Mouse (Mus musculus) hindbrain, embryonic 13.5 days (tissue): ENCODE results near the gene Slc9a9. TPM values are rescaled to one million over a fixed set of nuclear protein-coding genes. Genes with fewer than 3 reads are reported as not detected.

ENCODE experiments used
- ATAC-seq: fragments of 200-750 bp; cut with Nextera tagmentation; 2 replicates; pipeline ENCODE4 v1.8.0; 2017; ENCODE audit warnings: moderate TSS enrichment; ENCODE audit not compliant: low FRiP score
- H3K27ac ChIP-seq: fragments of 300-500 bp; sonication (generic); 2 replicates; pipeline ENCODE4 v1.5.1; 2015; ENCODE audit warnings: inconsistent platforms, mild to moderate bottlenecking, moderate library complexity
- H3K27me3 ChIP-seq: fragments of 300-500 bp; sonication (generic); 2 replicates; pipeline ENCODE4 v1.6.1; 2015; ENCODE audit warnings: mild to moderate bottlenecking, inconsistent platforms
- H3K36me3 ChIP-seq: fragments of 300-500 bp; sonication (generic); 2 replicates; pipeline ENCODE4 v1.6.1; 2015; ENCODE audit warnings: mild to moderate bottlenecking, inconsistent platforms
- H3K4me1 ChIP-seq: fragments of 300-500 bp; sonication (generic); replicated peaks from 2 replicates; pipeline ENCODE4 v1.6.1; 2015; ENCODE audit warnings: inconsistent platforms
- H3K4me2 ChIP-seq: fragments of 300-500 bp; sonication (generic); 2 replicates; pipeline ENCODE4 v1.6.1; 2015; ENCODE audit warnings: inconsistent platforms, mild to moderate bottlenecking, moderate library complexity
- H3K4me3 ChIP-seq: fragments of 300-500 bp; sonication (generic); 2 replicates; pipeline ENCODE4 v1.5.1; 2015; ENCODE audit warnings: mild to moderate bottlenecking, inconsistent platforms
- H3K9ac ChIP-seq: fragments of 300-500 bp; sonication (generic); 2 replicates; pipeline ENCODE4 v1.6.1; 2015; ENCODE audit warnings: mild to moderate bottlenecking, inconsistent platforms
- H3K9me3 ChIP-seq: fragments of 300-500 bp; sonication (generic); 2 replicates; pipeline ENCODE4 v1.6.1; 2016; ENCODE audit warnings: inconsistent platforms
- WGBS: fragments of 180-500 bp; shearing (Covaris S2); methylation state at CpG from one replicate; pipeline ENCODE4 v1.1.7; 2015; 5-methylcytosine and 5-hydroxymethylcytosine counted together
- polyA plus RNA-seq: library from polyadenylated mRNA; unstranded; fragments of >200 nt; fragmentation: Nextera tagmentation; extraction: Ambion mirVana; gene quantifications from 2 replicates; pipeline ENCODE4 v1.2.1, GENCODE M21; 2015

Gene Slc9a9
- polyA plus RNA-seq, 1 experiment from 2014 or later = 6.0 TPM

GRCm38 (mm10) chr9:95034140-95034970, 364.6 kb downstream of the Slc9a9 start:
- H3K4me3 ChIP-seq = no peak overlapping the region
- no peak for ATAC-seq
- H3K9ac ChIP-seq = no peak overlapping the region
- no peaks in the 10 kb centered on the region for H3K27me3 ChIP-seq
- no peak overlapping the region for H3K27ac ChIP-seq
- 85% methylated on average over 3 of the region's 3 CpGs for WGBS
- H3K4me1 ChIP-seq = no peaks in the 10 kb centered on the region
- H3K9me3 ChIP-seq = no peaks in the 10 kb centered on the region
- no peak overlapping the region for H3K4me2 ChIP-seq
- no peaks in the 10 kb centered on the region for H3K36me3 ChIP-seq

- Histone ChIP-seq H3K27ac (no peak overlapping the region), H3K9ac (no peak overlapping the region), H3K4me3 (no peak overlapping the region), H3K36me3 (no peaks in the 10 kb centered on the region), H3K9me3 (no peaks in the 10 kb centered on the region), H3K4me1 (no peaks in the 10 kb centered on the region), H3K4me2 (no peak overlapping the region), H3K27me3 (no peaks in the 10 kb centered on the region)
- no peak for ATAC-seq
Measured at GRCm38 (mm10) chr9:95036209-95036608, 366.5 kb downstream of the Slc9a9 start.

- Histone ChIP-seq H3K4me2 (no peak overlapping the region), H3K36me3 (no peaks in the 10 kb centered on the region), H3K27ac (no peak overlapping the region), H3K4me1 (no peaks in the 10 kb centered on the region), H3K4me3 (no peak overlapping the region), H3K9me3 (no peaks in the 10 kb centered on the region), H3K9ac (no peak overlapping the region), H3K27me3 (no peaks in the 10 kb centered on the region)
- no peak for ATAC-seq
- 50% methylated on average over 1 of the region's 1 CpGs for WGBS
Measured at GRCm38 (mm10) chr9:95042420-95042819, 372.7 kb downstream of the Slc9a9 start.

GRCm38 (mm10) chr9:95052160-95052559, 382.5 kb downstream of the Slc9a9 start:
- no peaks in the 10 kb centered on the region for H3K36me3 ChIP-seq
- WGBS = 74% methylated on average over 9 of the region's 9 CpGs
- no peak overlapping the region for H3K4me3 ChIP-seq
- H3K27ac ChIP-seq = no peak overlapping the region
- H3K4me1 ChIP-seq = no peaks in the 10 kb centered on the region
- H3K9me3 ChIP-seq = no peaks in the 10 kb centered on the region
- no peak for ATAC-seq
- no peak overlapping the region for H3K9ac ChIP-seq
- no peaks in the 10 kb centered on the region for H3K27me3 ChIP-seq
- H3K4me2 ChIP-seq = no peak overlapping the region

GRCm38 (mm10) chr9:95053183-95053582, 383.5 kb downstream of the Slc9a9 start:
- Histone ChIP-seq H3K4me3 (no peak overlapping the region), H3K27me3 (no peaks in the 10 kb centered on the region), H3K36me3 (no peaks in the 10 kb centered on the region), H3K9ac (no peak overlapping the region), H3K27ac (no peak overlapping the region), H3K4me1 (no peaks in the 10 kb centered on the region), H3K4me2 (no peak overlapping the region), H3K9me3 (no peaks in the 10 kb centered on the region)
- no peak for ATAC-seq
- 89% methylated on average over 5 of the region's 5 CpGs for WGBS

- Histone ChIP-seq H3K4me2 (no peak overlapping the region), H3K36me3 (no peaks in the 10 kb centered on the region), H3K9ac (no peak overlapping the region), H3K9me3 (no peaks in the 10 kb centered on the region), H3K27me3 (no peaks in the 10 kb centered on the region), H3K4me1 (no peaks in the 10 kb centered on the region), H3K27ac (no peak overlapping the region), H3K4me3 (no peak overlapping the region)
- no peak for ATAC-seq
- WGBS = 90% methylated on average over 4 of the region's 4 CpGs
Measured at GRCm38 (mm10) chr9:95055843-95056242, 386.1 kb downstream of the Slc9a9 start.

- ATAC-seq = no peak
- no peak overlapping the region for H3K4me3 ChIP-seq
- no peaks in the 10 kb centered on the region for H3K9me3 ChIP-seq
- H3K27ac ChIP-seq = no peak overlapping the region
- no peak overlapping the region for H3K9ac ChIP-seq
- 92% methylated on average over 4 of the region's 4 CpGs for WGBS
- H3K4me1 ChIP-seq = no peaks in the 10 kb centered on the region
- no peaks in the 10 kb centered on the region for H3K36me3 ChIP-seq
- H3K4me2 ChIP-seq = no peak overlapping the region
- no peaks in the 10 kb centered on the region for H3K27me3 ChIP-seq
Measured at GRCm38 (mm10) chr9:95060702-95061101, 391.0 kb downstream of the Slc9a9 start.

- no peaks in the 10 kb centered on the region for H3K36me3 ChIP-seq
- WGBS = 83% methylated on average over 2 of the region's 3 CpGs
- no peak overlapping the region for H3K4me3 ChIP-seq
- H3K9ac ChIP-seq = no peak overlapping the region
- peaks cover 12% of the 10 kb centered on the region for H3K4me1 ChIP-seq
- H3K4me2 ChIP-seq = no peak overlapping the region
- no peak overlapping the region for H3K27ac ChIP-seq
- no peaks in the 10 kb centered on the region for H3K27me3 ChIP-seq
- H3K9me3 ChIP-seq = no peaks in the 10 kb centered on the region; the same call in 1 of the 2 replicates
- no peak for ATAC-seq
Measured at GRCm38 (mm10) chr9:95067037-95067436, 397.3 kb downstream of the Slc9a9 start.

GRCm38 (mm10) chr9:95068466-95068865, 398.8 kb downstream of the Slc9a9 start:
- H3K4me1 ChIP-seq = peaks cover 16% of the 10 kb centered on the region
- H3K9ac ChIP-seq = no peak overlapping the region
- 95% methylated on average over 2 of the region's 2 CpGs for WGBS
- no peak overlapping the region for H3K4me3 ChIP-seq
- H3K9me3 ChIP-seq = no peaks in the 10 kb centered on the region; the same call in 1 of the 2 replicates
- H3K4me2 ChIP-seq = no peak overlapping the region
- H3K27ac ChIP-seq = no peak overlapping the region
- H3K36me3 ChIP-seq = no peaks in the 10 kb centered on the region
- H3K27me3 ChIP-seq = no peaks in the 10 kb centered on the region
- ATAC-seq = no peak

GRCm38 (mm10) chr9:95070832-95071519, 401.3 kb downstream of the Slc9a9 start:
- no peak overlapping the region for H3K4me2 ChIP-seq
- whole genome bisulfite sequencing = 43% methylated on average over 13 of the region's 13 CpGs

GRCm38 (mm10) chr9:95072450-95072955, 402.8 kb downstream of the Slc9a9 start:
- no peak overlapping the region for H3K27ac ChIP-seq
- no peak overlapping the region for H3K4me2 ChIP-seq
- no peaks in the 10 kb centered on the region; the same call in 1 of the 2 replicates for H3K9me3 ChIP-seq
- ATAC-seq = peak; percentile 19; the same call in 1 of the 2 replicates
- no peak overlapping the region for H3K9ac ChIP-seq
- no peaks in the 10 kb centered on the region for H3K36me3 ChIP-seq
- H3K27me3 ChIP-seq = no peaks in the 10 kb centered on the region
- H3K4me3 ChIP-seq = no peak overlapping the region
- WGBS = 74% methylated on average over 14 of the region's 14 CpGs
- H3K4me1 ChIP-seq = peaks cover 26% of the 10 kb centered on the region

More at GRCm38 (mm10) chr9:95070832-95071519, 401.3 kb downstream of the Slc9a9 start:
- Histone ChIP-seq H3K4me3 (no peak overlapping the region), H3K27me3 (no peaks in the 10 kb centered on the region), H3K9ac (no peak overlapping the region), H3K27ac (peak overlapping the region; percentile 46), H3K36me3 (no peaks in the 10 kb centered on the region), H3K4me1 (peaks cover 28% of the 10 kb centered on the region), H3K9me3 (no peaks in the 10 kb centered on the region; the same call in 1 of the 2 replicates)
- peak; percentile 41; the same call in 1 of the 2 replicates for ATAC-seq

GRCm38 (mm10) chr9:95073691-95074090, 404.0 kb downstream of the Slc9a9 start:
- H3K36me3 ChIP-seq = no peaks in the 10 kb centered on the region
- peaks cover 34% of the 10 kb centered on the region for H3K4me1 ChIP-seq
- H3K27ac ChIP-seq = peak overlapping the region; percentile 19; the same call in 1 of the 2 replicates
- 9% methylated on average over 8 of the region's 8 CpGs for WGBS
- H3K4me2 ChIP-seq = no peak overlapping the region
- ATAC-seq = no peak
- no peak overlapping the region for H3K4me3 ChIP-seq
- H3K9me3 ChIP-seq = no peaks in the 10 kb centered on the region; the same call in 1 of the 2 replicates
- no peak overlapping the region for H3K9ac ChIP-seq
- no peaks in the 10 kb centered on the region for H3K27me3 ChIP-seq
